Mouse (Mus musculus) neutrophil, adult 5-6 weeks (primary cell): ENCODE measurements around the gene Ahnak2. TPM values are rescaled to one million over a fixed set of nuclear protein-coding genes. Genes with fewer than 3 reads are reported as not detected.
A peak's percentile ranks its signal among the peaks of the same experiment; 100 is the strongest.

Experiments
- ATAC-seq: fragments of 151-379, 151-347 bp; 2 replicates; pipeline ENCODE4 v1.8.0; 2017; ENCODE audit warnings: mild to moderate bottlenecking, moderate TSS enrichment; ENCODE audit not compliant: insufficient number of reproducible peaks, poor library complexity, low FRiP score, severe bottlenecking; ENCODE audit errors: extremely low read depth
- total RNA-seq: library from RNA; stranded (forward); fragments of 200-1000 nt; gene quantifications from 2 replicates; pipeline ENCODE4 v1.2.3, GENCODE M21; 2017

Ahnak2 gene
- total RNA-seq, 1 experiment from 2014 or later, result not detected

DNA sequence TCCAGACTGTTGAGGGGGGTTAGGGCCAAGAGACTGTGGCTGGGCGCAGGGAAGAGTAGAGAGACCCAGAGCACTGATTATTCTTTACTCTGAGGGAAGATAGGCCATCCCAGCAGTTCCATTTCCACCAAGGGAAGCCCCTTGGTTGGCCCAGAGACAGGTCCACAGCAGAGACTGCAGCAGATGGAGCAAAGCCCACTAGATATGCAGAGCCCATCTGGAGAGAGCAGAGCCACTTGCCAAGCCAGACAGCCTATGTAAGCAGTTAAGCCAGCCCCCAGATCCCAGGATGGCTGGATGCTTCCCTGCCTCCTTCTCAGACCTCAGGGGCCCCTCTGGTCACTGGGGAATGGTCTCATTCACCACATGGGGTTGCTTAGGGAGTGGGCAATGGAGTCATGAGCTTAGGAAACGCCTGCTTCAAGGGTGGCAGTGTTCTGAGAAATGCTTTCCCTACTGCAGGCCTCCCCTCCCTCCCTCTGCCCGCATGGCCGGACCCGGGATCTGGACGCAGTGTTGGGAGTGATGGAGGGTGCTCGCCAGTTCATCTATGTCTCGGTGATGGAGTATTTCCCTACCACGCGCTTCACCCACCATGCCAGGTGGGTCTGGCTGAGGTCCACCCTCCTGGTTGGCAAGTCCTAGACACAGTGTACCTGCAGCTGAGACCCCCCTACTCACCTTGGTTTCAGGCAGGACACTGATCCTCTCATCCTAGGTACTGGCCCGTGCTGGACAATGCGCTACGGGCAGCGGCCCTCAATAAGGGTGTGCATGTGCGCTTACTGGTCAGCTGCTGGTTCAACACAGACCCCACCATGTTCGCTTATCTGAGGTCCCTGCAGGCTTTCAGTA, 35.2 kb downstream of the Ahnak2 start:
- no peak for ATAC-seq

DNA sequence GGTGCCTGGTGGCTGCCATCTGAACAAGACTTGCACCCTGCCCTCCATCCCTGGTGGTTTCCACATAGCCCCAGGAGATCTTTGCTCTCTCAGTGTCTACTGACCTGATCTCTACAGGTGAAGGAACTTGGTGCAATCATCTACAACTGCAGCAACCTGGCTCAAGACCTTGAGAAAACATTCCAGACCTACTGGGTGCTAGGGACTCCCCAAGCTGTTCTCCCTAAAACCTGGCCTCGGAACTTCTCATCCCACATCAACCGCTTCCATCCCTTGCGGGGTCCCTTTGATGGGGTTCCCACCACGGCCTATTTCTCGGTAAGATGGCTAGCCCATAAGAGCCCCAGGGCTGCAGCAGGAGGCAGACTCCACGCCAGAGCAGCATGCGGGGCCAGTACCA, 35.9 kb downstream of the Ahnak2 start:
- ATAC-seq, result no peak

DNA sequence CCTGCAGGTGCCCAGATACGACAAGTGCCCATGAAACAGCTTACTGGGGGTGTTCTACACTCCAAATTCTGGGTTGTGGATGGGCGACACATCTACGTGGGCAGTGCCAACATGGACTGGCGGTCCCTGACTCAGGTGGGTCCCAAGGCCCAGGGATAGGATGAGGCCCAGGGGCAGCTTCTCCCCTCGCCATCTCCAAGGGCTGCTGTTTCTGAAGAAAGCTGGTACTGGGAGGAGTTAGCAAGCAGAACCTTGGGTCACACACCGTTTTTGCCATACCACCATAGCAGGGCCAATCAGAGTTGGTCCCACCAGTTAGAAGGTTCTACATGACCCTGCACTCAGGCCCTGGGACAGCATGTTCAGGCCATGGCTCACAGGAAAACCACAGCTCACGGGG, 37.5 kb downstream of the Ahnak2 start:
- no peak for ATAC-seq

DNA sequence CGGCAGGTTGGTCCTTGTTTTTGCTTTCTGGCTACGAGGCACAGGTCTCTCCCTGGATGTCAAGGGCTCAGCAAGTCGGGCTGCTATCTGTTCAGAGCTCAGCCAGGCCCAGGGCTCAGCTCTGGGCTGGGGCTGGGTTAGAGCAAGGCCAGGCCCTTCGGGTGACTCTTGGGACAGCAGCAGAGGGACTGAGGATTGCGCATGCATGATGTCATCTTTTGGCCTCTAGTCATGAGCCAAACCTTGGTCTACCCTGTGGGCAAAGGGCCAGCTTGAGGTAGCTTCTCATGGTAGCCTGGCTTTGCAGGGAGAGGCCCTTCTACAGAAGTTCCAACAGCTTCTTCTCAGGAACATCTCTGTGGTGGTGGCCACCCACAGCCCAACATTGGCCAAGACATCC, 38.3 kb downstream of the Ahnak2 start:
- no peak for ATAC-seq

DNA sequence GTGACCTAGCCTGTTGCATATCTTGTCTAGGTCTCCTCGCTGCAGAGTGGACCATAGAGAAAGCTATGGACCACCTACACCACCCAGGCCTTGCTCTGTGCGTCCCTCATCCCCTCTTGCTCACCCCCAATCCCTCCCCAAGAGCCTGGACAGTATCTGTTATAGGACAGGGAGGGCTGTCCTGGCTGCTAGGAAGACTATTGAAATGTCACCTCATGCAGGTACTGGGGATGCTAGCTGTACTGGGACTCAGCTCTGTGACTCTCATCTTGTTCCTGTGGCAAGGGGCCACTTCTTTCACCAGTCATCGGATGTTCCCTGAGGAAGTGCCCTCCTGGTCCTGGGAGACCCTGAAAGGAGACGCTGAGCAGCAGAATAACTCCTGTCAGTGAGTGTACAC, 39.3 kb downstream of the Ahnak2 start:
- ATAC-seq, result no peak

DNA sequence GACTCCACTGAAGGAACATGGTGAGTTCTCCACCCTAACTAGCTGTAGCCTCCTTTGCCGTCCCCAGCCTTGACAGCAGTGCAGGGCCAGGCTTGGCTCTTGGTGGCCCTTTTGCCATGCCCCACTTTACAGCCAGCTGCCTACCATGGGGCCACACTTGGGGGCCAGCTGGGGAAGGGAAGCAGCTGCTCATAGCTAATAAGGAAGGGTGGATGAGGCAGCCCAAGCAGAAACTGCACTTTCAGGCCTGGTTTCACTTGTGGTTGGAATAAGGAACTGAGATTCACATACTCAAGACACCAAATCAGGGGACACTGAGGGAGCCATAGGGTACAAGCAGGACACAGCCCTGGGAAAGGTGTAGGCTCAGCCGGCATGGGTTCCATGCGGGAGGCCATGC, 40.4 kb downstream of the Ahnak2 start:
- peak; percentile 73 for ATAC-seq

DNA sequence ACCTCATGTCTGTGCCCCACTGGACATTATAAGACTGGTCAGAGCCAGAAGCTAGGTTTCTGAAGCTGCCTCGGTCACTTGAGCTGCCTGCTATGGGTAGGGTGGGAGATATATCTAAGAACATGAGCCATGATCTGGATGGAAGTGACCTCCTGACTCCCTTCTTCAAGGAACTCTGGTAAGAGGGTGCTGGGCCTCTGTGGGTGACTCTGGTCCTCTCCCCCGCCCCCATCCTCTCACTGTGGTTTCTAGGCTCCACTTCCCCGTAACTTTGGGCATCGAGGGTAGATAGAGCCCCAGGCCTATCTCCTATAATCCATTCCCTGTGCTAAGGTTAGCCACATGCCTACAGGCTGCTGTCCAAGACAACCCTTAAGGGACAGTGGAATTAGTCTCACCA, 41.0 kb downstream of the Ahnak2 start:
- ATAC-seq, result no peak

DNA sequence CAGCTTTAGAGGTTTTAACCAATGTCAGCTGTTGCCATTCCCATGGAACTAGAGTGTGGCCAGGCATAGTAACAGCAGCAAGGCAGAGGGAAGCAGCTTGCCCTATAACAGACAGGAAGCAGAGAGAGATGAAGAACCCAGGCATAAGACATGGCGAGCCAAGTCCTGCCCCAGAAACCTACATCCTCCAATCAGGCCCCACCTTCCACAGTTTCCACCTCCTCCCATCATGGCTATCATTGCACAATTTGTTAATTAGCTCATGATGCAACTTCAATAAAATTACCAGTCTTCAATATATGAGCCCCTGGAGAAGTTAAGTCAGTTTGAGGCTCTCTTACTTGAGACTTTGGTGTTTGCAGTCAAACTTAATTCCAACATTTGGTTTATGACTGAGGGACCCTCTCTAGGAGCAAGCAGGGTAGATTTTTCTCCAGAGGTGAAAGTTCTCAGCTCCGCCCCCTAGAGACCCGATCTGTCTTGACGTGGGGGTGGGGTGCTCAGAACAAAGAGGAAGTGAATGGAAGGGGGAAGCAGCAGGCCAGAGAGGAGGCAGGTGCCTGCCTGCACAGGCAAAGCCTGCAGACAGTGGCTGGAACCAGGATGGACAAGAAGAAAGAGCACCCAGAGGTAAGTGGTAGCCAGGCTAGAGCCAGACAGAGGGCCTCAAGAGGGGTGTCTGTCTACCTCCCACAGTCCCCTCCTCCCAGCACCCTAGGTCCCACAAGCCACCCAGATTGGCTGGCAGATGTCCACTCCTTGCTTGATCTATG, 42.1 kb downstream of the Ahnak2 start, which contains the start of gene Pld4:
Pld4 (plus strand) TSS at position 502 of the 773 bp plus-strand sequence.
- peak; percentile 42; the same call in 1 of the 2 replicates for ATAC-seq

DNA sequence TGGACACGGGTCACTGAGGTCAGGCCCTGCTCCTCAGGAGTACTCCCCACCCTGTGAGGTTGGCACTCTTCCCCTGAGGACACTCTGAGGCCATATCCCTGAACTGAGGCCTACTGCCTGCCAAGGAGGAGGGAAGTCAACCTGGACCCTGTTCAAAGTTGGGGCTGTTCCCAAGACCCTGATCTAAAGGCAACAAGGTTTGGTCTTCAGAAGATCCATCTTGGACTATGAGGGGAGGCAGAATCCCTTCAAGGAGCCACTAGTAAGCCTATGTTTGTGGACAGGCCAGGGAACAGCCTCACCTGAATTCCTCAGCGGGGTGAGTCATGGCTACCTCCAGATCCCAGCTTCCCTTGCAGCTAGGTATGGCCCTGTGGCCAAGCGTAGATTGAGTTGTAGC, 43.0 kb downstream of the Ahnak2 start:
- no peak for ATAC-seq

DNA sequence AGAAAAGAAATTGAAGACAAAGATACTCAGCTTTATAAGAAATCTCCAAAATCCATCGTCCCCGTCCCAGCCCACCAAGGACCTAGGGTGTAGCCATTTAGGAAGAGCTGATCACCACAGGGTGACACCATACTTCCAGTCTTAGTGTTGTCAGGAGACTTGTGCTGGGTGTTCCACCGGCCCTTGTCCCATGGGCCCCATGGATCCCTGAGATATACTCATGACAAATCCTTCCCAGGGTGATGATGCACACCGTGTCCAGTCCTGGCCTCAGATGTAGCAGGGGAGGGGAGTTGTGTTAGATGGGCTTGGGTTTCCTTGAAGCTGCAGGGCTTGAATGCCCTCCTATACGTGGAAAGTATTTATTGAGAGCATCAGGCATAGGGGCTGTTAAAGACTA, 44.6 kb downstream of the Ahnak2 start:
- no peak for ATAC-seq

DNA sequence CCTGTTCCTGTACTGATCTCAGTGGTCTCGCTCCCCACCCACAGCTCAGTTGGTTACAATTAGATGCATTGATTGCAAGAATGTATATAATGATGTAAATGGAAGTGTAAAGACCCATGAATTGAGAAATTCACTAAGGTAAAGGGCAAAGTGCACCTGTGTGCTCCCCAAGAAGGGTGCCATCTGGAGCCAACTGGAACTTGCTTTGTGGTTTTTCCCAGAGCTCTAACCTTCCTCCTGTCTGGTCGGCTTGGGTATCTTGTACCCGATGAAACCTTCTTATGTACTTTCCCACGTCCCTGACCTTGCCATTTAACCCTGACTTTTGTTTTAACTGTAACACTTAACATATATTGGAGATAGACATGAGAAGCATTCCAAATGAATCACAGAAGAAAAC, 46.6 kb downstream of the Ahnak2 start:
- ATAC-seq, result no peak

DNA sequence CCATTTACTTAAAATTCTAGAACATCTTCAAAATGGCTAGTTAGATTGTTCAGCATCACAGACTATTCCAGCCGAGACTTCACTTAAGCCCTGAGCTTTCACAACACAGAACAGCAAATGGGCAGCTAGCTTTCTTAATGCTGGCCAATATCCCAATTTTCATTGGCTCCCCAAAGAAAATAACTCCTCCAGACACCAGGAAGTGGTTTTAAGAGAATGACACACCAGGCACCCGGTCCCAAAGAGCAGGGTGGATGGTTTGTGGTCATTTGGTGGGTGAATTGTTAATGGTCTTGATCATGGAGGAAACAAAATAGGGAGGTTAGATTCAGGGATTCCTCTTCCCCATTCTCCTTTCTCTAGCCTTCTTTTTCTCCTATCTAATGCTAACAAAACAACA, 50.1 kb downstream of the Ahnak2 start:
- no peak for ATAC-seq

DNA sequence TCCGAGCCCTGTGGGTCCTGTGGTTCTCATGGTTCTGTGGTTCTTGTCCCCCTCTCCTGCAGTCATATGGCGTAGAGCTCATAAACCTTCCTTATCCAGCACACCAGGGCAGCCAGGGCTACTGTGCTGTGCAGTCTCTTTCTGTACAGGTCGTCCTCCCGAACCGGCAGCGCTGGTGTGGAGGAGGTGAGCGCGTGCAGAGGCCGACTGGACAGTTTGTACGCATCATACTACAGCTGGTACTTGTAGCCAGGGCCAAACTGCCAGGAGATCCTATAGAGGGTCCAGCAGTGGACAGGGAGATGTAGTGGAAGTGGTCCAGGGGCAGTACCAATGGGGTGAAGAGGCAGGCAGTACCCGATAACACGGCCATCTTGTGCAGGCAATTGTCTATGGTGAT, 51.5 kb downstream of the Ahnak2 start:
- ATAC-seq, result no peak

DNA sequence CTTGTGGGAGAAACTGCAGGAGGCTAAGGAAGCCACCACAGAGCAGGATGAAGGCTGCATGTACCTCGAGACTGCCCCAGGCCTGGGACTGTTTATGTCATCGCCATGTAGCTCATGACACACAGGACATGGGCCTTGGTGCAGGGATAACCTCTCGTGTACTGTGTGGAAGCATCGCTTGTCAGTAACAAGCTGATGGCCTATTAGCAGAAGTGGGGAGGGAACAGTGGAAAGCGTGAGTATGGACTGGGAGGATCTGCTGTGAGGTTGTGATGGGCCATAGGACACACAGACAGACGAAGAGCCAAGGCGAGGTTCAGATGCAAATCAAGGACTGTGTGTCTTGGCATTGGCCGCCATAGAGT, 54.9 kb downstream of the Ahnak2 start:
- no peak for ATAC-seq

DNA sequence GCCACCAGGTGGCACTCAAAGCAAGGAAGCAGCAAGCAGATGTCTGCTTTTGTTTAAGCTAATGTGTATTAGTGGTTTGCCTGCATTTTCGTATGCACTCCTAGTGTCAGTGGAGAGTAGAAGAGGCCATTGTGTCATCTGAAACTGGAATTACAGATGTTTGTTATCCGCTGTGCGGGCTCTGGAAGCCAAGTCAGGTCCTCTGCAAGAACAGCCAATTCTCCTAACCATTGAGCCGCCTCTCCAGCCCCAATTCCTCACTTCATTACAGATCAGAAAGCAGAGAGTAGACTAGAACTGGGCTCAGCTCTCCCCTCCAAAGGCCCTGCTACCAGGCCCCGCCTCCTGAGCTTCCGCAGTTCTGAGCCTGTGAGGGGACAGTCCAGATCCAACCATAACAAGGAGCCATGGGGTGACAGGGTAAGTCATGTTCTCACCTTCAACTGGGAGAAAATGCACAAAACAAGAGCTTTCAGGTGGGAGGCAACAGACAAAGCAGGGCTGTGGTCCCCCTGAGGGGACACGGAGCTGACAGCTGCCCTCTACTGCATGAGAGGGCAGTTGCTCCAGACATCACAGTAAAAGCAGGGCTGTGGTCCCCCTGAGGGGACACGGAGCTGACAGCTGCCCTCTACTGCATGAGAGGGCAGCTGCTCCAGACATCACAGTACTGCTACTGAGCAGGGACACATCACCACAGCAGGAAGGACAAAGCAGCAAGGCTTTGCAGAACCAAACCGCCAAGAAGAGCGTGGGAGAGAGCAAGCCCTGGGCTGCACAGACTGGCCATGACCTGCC, 55.5 kb downstream of the Ahnak2 start:
- ATAC-seq, result no peak

DNA sequence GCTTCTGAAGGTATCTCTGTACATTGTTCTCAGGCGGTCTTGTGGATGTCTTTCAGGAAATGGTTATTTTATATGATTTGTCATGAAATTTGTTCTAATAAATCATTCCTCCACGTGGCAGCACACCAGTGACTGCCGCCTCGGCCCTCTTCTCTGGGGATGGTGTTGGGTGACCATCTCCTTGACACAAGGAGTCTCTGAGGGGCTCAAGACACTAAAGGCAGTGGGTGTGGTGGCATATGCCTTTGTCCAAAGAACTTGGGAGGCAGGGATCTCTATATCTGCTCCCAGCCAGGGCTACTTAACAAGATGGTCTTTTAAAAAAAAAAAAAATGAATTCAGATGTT, 56.0 kb downstream of the Ahnak2 start:
- ATAC-seq, result no peak

DNA sequence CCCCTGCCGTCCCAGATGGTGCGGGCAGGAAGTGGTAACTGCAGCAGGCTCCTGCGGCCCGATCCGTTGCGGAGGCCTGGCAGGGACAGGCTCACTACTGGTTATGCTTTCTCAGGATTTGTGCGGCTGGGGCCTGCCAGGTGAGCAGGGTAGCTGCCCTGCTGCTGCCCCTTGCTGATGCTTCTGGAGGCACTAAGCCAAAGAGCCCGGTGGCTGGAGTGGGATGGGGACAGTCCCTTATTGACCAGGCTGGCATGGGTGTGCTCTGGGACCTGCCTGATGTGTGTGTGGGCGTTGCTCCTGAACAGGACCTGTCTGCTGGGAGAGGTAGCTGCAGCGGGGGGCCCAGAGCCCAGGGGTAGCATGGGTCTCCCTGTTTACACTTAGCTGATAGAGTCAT, 56.7 kb downstream of the Ahnak2 start:
- ATAC-seq, result no peak

DNA sequence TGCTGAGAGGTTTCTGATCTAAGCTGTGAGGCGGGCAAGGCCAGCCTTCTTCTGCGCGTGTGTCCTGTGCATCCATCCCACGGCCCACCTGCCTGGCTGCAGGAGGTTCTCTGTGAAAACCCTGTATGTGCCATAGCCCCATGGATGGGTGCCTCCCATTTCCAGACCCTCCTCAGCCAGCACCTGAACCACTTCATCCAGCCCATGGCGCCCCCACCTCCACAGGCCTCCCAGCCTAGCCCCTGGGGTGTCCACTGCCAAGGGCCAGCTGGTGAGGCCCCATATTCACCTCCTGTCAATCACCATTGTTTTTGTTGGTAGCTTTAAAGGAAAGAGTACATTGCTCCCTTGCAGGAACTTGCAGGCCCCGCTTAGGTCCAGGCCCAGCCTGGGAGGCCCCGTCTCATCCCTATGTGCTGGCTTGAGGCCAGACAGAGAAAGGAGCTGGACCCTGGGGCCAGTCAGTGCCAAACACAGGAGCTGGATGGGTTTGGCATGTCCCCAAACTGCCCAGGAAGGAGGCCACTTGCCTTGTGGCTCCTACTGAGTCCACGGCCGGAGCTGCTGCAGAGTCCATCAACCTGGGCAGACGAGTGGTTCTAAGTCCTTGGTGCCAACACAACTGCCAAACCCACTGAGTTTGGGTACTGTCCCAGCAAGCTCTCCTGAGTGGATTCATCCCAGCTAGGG, 57.4 kb downstream of the Ahnak2 start:
- no peak for ATAC-seq

DNA sequence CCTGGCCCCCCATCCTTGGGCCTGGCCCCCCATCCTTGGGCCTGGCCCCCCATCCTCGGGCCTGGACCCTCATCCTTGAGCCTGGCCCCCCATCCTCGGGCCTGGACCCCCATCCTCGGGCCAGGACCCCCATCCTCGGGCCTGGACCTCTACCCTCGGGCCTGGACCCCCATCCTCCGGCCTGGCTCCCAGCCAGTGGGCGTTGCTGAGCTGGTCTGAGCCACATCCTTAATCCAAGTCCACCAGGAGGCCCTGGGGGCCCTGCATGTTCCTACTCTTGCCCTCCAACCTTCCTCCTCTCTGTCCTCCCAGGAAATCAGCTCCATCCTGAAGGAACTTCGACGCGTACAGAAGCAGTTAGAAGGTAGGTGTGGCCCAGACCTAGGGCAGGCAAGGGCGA, 58.2 kb downstream of the Ahnak2 start:
- no peak for ATAC-seq
